Mouse (Mus musculus) liver, postnatal 0 days (tissue): Measurements from ENCODE around the gene Ppp1r9a. TPM values are rescaled to one million over a fixed set of nuclear protein-coding genes. Genes with fewer than 3 reads are reported as not detected.

Source experiments
- ATAC-seq: fragments of 200-750 bp; cut with Nextera tagmentation; 2 replicates; pipeline ENCODE4 v1.8.0; 2017; ENCODE audit warnings: mild to moderate bottlenecking, moderate library complexity
- DNase-seq: peaks from one replicate; pipeline ENCODE4 v3.0.0-alpha.2; 2016
- H3K27ac ChIP-seq: fragments of 300-500 bp; sonication (generic); 2 replicates; pipeline ENCODE4 v1.5.1; 2014; ENCODE audit warnings: antibody characterized with exemption, moderate library complexity, mild to moderate bottlenecking, low read depth
- H3K27me3 ChIP-seq: fragments of 300-500 bp; sonication (generic); 2 replicates; pipeline ENCODE4 v1.6.1; 2014; ENCODE audit warnings: low read length, control low read depth, mixed read lengths; ENCODE audit not compliant: insufficient read depth
- H3K36me3 ChIP-seq: fragments of 300-500 bp; sonication (generic); replicated peaks from 2 replicates; pipeline ENCODE4 v1.6.1; 2014; ENCODE audit warnings: mild to moderate bottlenecking, control low read depth, low read length, moderate library complexity, mixed read lengths; ENCODE audit not compliant: insufficient read depth
- H3K4me1 ChIP-seq: fragments of 300-500 bp; sonication (generic); 2 replicates; pipeline ENCODE4 v1.6.1; 2014; ENCODE audit warnings: antibody characterized with exemption, mild to moderate bottlenecking, control low read depth; ENCODE audit not compliant: insufficient read depth
- H3K4me2 ChIP-seq: fragments of 300-500 bp; sonication (generic); 2 replicates; pipeline ENCODE4 v1.6.1; 2014; ENCODE audit warnings: low read depth, mild to moderate bottlenecking, low read length, moderate library complexity, mixed read lengths
- H3K4me3 ChIP-seq: fragments of 300-500 bp; sonication (generic); 2 replicates; pipeline ENCODE4 v1.5.1; 2014; ENCODE audit warnings: low read depth, low read length
- H3K9ac ChIP-seq: fragments of 300-500 bp; sonication (generic); replicated peaks from 2 replicates; pipeline ENCODE4 v1.6.1; 2014; ENCODE audit warnings: mild to moderate bottlenecking, moderate library complexity
- H3K9me3 ChIP-seq: fragments of 300-500 bp; sonication (generic); 2 replicates; pipeline ENCODE4 v1.6.1; 2016; ENCODE audit warnings: mild to moderate bottlenecking, control low read depth, low read length, mixed read lengths
- CTCF ChIP-seq: sonication (generic); IDR thresholded peaks from 2 replicates; pipeline ENCODE4 v1.5.1; 2016; ENCODE audit warnings: antibody characterized with exemption, low read depth
- EP300 ChIP-seq: IDR thresholded peaks from 2 replicates; pipeline ENCODE4 v1.6.1; 2016; ENCODE audit warnings: antibody characterized with exemption, low read depth, mild to moderate bottlenecking
- WGBS: fragments of 180-500 bp; shearing (Covaris S2); extraction: QIAGEN DNeasy Blood & Tissue Kit; methylation state at CpG from one replicate; pipeline ENCODE4 v1.1.7; 2014; ENCODE audit not compliant: insufficient replicate concordance; 5-methylcytosine and 5-hydroxymethylcytosine counted together
- polyA plus RNA-seq: library from polyadenylated mRNA; unstranded; fragments of >200 nt; fragmentation: Nextera tagmentation; extraction: Ambion mirVana; gene quantifications from 2 replicates; pipeline ENCODE4 v1.2.1, GENCODE M21; 2015

Ppp1r9a gene
- polyA plus RNA-seq, 1 experiment from 2014 or later: 2.5 TPM

- ATAC-seq (no peak), DNase-seq (no peak)
- no peak overlapping the region for H3K9ac ChIP-seq
- no peaks in the 10 kb centered on the region for H3K4me1 ChIP-seq
- 75% methylated on average over 6 of the region's 6 CpGs for WGBS
- no peak overlapping the region for H3K4me3 ChIP-seq
- H3K36me3 ChIP-seq: no peaks in the 10 kb centered on the region; the same call in 1 of the 2 replicates
- H3K4me2 ChIP-seq: no peak overlapping the region
- H3K27me3 ChIP-seq: no peaks in the 10 kb centered on the region
- H3K27ac ChIP-seq: 0 out of 2 replicates have a peak overlapping the region, but pooled peaks have one; percentile 11
- no peaks in the 10 kb centered on the region for H3K9me3 ChIP-seq
- TF ChIP-seq EP300: no peak
- TF ChIP-seq CTCF: no peak
Observed at GRCm38 (mm10) chr6:4997599-4997998, 94.9 kb downstream of the Ppp1r9a start.

DNA sequence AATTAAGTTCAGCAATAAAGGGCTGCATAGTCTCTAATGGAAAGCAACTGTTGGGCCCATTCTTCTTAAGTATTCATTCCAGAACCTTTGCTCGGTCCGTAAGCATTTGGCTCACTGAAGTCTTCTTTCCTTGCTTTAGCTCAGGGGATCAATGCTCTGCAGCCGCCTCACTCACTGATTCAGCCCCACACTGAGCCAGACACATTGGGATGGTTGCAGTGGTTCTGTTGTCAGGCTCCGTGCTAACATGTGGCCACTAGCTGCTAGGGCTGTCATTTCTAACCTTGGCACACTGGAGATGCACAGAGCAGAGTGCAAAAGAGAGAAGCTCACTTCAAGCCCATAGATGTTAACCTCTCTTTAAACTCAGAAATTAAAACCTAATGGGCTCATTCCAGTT, 96.2 kb downstream of the Ppp1r9a start:
- no peak overlapping the region for H3K9ac ChIP-seq
- TF ChIP-seq CTCF: no peak
- no peak overlapping the region for H3K4me2 ChIP-seq
- H3K27ac ChIP-seq: no peak overlapping the region
- no peaks in the 10 kb centered on the region for H3K36me3 ChIP-seq
- ATAC-seq: no peak
- no peaks in the 10 kb centered on the region for H3K27me3 ChIP-seq
- WGBS: 84% methylated on average over 4 of the region's 4 CpGs
- H3K4me3 ChIP-seq: no peak overlapping the region
- DNase-seq: no peak
- no peaks in the 10 kb centered on the region for H3K9me3 ChIP-seq
- H3K4me1 ChIP-seq: no peaks in the 10 kb centered on the region

- WGBS: 84% methylated on average over 8 of the region's 8 CpGs
- ATAC-seq: no peak
Observed at GRCm38 (mm10) chr6:5000788-5001187, 98.1 kb downstream of the Ppp1r9a start.

GRCm38 (mm10) chr6:5005491-5006275, 103.0 kb downstream of the Ppp1r9a start:
- Histone ChIP-seq H3K4me2 (peak overlapping the region; percentile 18; the same call in 1 of the 2 replicates), H3K36me3 (no peaks in the 10 kb centered on the region), H3K27ac (no peak overlapping the region), H3K9me3 (no peaks in the 10 kb centered on the region), H3K4me3 (no peak overlapping the region), H3K9ac (no peak overlapping the region), H3K27me3 (no peaks in the 10 kb centered on the region), H3K4me1 (peaks cover 6% of the 10 kb centered on the region; the same call in 1 of the 2 replicates)
- TF ChIP-seq CTCF (no peak), EP300 (no peak)
- 65% methylated on average over 22 of the region's 22 CpGs for whole genome bisulfite sequencing
- ATAC-seq (no peak), DNase-seq (no peak)

More at GRCm38 (mm10) chr6:5000788-5001187, 98.1 kb downstream of the Ppp1r9a start:
- H3K27me3 ChIP-seq: no peaks in the 10 kb centered on the region
- no peak for DNase-seq
- H3K4me3 ChIP-seq: no peak overlapping the region
- no peak for TF ChIP-seq CTCF
- TF ChIP-seq EP300: no peak
- no peaks in the 10 kb centered on the region for H3K4me1 ChIP-seq
- H3K27ac ChIP-seq: no peak overlapping the region
- no peaks in the 10 kb centered on the region for H3K9me3 ChIP-seq
- H3K9ac ChIP-seq: no peak overlapping the region
- no peaks in the 10 kb centered on the region for H3K36me3 ChIP-seq
- no peak overlapping the region for H3K4me2 ChIP-seq

- no peak overlapping the region for H3K27ac ChIP-seq
- no peak for ATAC-seq
Observed at GRCm38 (mm10) chr6:5006283-5006946, 103.7 kb downstream of the Ppp1r9a start.

DNA sequence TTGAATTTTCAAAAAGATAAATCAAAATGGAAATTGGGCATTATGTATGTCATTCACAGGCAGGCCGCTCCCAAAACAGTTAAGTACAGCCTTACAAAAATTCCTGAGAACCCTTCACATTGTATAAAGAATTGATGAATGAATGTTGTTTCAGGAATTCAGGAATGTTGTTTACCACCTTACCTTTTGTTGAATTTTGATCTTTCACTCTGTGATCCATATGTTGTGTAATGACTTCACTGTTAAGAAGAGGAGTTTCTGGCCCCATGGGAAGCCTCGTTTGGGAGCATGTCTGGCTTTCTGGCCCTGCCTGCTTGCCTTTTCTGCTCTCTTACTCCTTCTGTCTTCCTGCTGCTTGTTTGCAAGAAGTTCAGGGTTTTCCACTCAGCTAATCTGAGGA, 105.4 kb downstream of the Ppp1r9a start:
- no peak overlapping the region for H3K4me2 ChIP-seq
- TF ChIP-seq EP300 (no peak), CTCF (no peak)

More at GRCm38 (mm10) chr6:5006283-5006946, 103.7 kb downstream of the Ppp1r9a start:
- no peak overlapping the region for H3K4me2 ChIP-seq
- H3K36me3 ChIP-seq: no peaks in the 10 kb centered on the region
- H3K27me3 ChIP-seq: no peaks in the 10 kb centered on the region
- TF ChIP-seq CTCF: no peak
- TF ChIP-seq EP300: no peak
- no peaks in the 10 kb centered on the region for H3K9me3 ChIP-seq
- no peak overlapping the region for H3K4me3 ChIP-seq
- H3K9ac ChIP-seq: no peak overlapping the region
- peaks cover 6% of the 10 kb centered on the region; the same call in 1 of the 2 replicates for H3K4me1 ChIP-seq
- 63% methylated on average over 6 of the region's 6 CpGs for WGBS
- no peak for DNase-seq

More for the DNA sequence above, 105.4 kb downstream of the Ppp1r9a start:
- DNase-seq: no peak
- 58% methylated on average over 2 of the region's 2 CpGs for whole genome bisulfite sequencing
- Histone ChIP-seq H3K27ac (no peak overlapping the region), H3K36me3 (no peaks in the 10 kb centered on the region), H3K4me1 (peaks cover 6% of the 10 kb centered on the region; the same call in 1 of the 2 replicates), H3K27me3 (no peaks in the 10 kb centered on the region), H3K9ac (no peak overlapping the region), H3K4me3 (no peak overlapping the region), H3K9me3 (no peaks in the 10 kb centered on the region)
- no peak for ATAC-seq
